Mouse (Mus musculus) heart, postnatal 0 days (tissue): ENCODE measurements at regions not wholly inside any gene's neighbourhood (a gene's known extent, or its start where the extent isn't known, plus 50 kb on each side); places are given as distances from the start of the nearest gene placed in this dataset.

Experiments
- ATAC-seq: fragments of 200-750 bp; cut with Nextera tagmentation; 2 replicates; pipeline ENCODE4 v1.8.0; 2017; ENCODE audit warnings: low read depth, moderate number of reproducible peaks, moderate library complexity; ENCODE audit not compliant: insufficient read depth
- DNase-seq: peaks from one replicate; pipeline ENCODE4 v3.0.0-alpha.2; 2016; ENCODE audit warnings: low spot score
- H3K27ac ChIP-seq: fragments of 300-500 bp; sonication (generic); 2 replicates; pipeline ENCODE4 v1.5.1; 2014; ENCODE audit warnings: low read depth, mild to moderate bottlenecking
- H3K27me3 ChIP-seq: fragments of 300-500 bp; sonication (generic); 2 replicates; pipeline ENCODE4 v1.6.1; 2014; ENCODE audit warnings: low read length, mixed read lengths; ENCODE audit not compliant: control insufficient read depth, insufficient read depth
- H3K36me3 ChIP-seq: fragments of 300-500 bp; sonication (generic); replicated peaks from 2 replicates; pipeline ENCODE4 v1.6.1; 2014; ENCODE audit warnings: low read length, mixed read lengths; ENCODE audit not compliant: control insufficient read depth, insufficient read depth
- H3K4me1 ChIP-seq: fragments of 300-500 bp; sonication (generic); 2 replicates; pipeline ENCODE4 v1.6.1; 2014; ENCODE audit warnings: antibody characterized with exemption; ENCODE audit not compliant: control insufficient read depth, insufficient read depth
- H3K4me2 ChIP-seq: fragments of 300-500 bp; sonication (generic); 2 replicates; pipeline ENCODE4 v1.6.1; 2014; ENCODE audit warnings: low read depth, mild to moderate bottlenecking, low read length, moderate library complexity
- H3K4me3 ChIP-seq: fragments of 300-500 bp; sonication (generic); 2 replicates; pipeline ENCODE4 v1.5.1; 2014; ENCODE audit warnings: low read depth, low read length
- H3K9ac ChIP-seq: fragments of 300-500 bp; sonication (generic); replicated peaks from 2 replicates; pipeline ENCODE4 v1.6.1; 2014; ENCODE audit warnings: low read depth, low read length, mixed read lengths
- H3K9me3 ChIP-seq: fragments of 300-500 bp; sonication (generic); replicated peaks from 2 replicates; pipeline ENCODE4 v1.6.1; 2016; ENCODE audit warnings: low read length; ENCODE audit not compliant: control insufficient read depth
- CTCF ChIP-seq: IDR thresholded peaks from 2 replicates; pipeline ENCODE4 v1.5.1; 2016; ENCODE audit warnings: antibody characterized with exemption, control low read depth, low read depth
- EP300 ChIP-seq: IDR thresholded peaks from 2 replicates; pipeline ENCODE4 v1.6.1; 2016; ENCODE audit warnings: antibody characterized with exemption, low read depth
- WGBS: fragments of 180-500 bp; shearing (Covaris S2); extraction: QIAGEN DNeasy Blood & Tissue Kit; methylation state at CpG from one replicate; pipeline ENCODE4 v1.1.7; 2014; 5-methylcytosine and 5-hydroxymethylcytosine counted together

- no peak for ATAC-seq
- H3K27ac ChIP-seq, result no peak overlapping the region
- H3K9ac ChIP-seq, result no peak overlapping the region
- H3K4me2 ChIP-seq, result no peak overlapping the region
- no peaks in the 10 kb centered on the region for H3K36me3 ChIP-seq
- H3K27me3 ChIP-seq, result no peaks in the 10 kb centered on the region
- no peaks in the 10 kb centered on the region for H3K9me3 ChIP-seq
- whole genome bisulfite sequencing, result 64% methylated on average over 8 of the region's 8 CpGs
- H3K4me1 ChIP-seq, result peaks cover 19% of the 10 kb centered on the region
- TF ChIP-seq EP300, result no peak
- peak; percentile 48 for TF ChIP-seq CTCF
- no peak for DNase-seq
- no peak overlapping the region for H3K4me3 ChIP-seq
Observed at GRCm38 (mm10) chr1:60823006-60823665, 63.7 kb upstream of the Ctla4 start.

GRCm38 (mm10) chr1:60824218-60825125 lies 62.3 kb upstream of the Ctla4 start:
- H3K9ac ChIP-seq, result no peak overlapping the region
- 53% methylated on average over 5 of the region's 5 CpGs for WGBS
- no peaks in the 10 kb centered on the region for H3K36me3 ChIP-seq
- no peak for TF ChIP-seq CTCF
- no peak for TF ChIP-seq EP300
- H3K4me2 ChIP-seq, result no peak overlapping the region
- DNase-seq (no peak), ATAC-seq (no peak)
- peak overlapping the region; percentile 60 for H3K27ac ChIP-seq
- no peaks in the 10 kb centered on the region for H3K27me3 ChIP-seq
- no peaks in the 10 kb centered on the region for H3K9me3 ChIP-seq
- peaks cover 19% of the 10 kb centered on the region for H3K4me1 ChIP-seq
- H3K4me3 ChIP-seq, result no peak overlapping the region

GRCm38 (mm10) chr1:60825256-60826186 lies 61.3 kb upstream of the Ctla4 start:
- 54% methylated on average over 9 of the region's 9 CpGs for WGBS
- peak; percentile 66 for DNase-seq

GRCm38 (mm10) chr1:60826981-60827380 lies 59.8 kb upstream of the Ctla4 start:
- Histone ChIP-seq H3K27me3 (no peaks in the 10 kb centered on the region), H3K4me1 (peaks cover 16% of the 10 kb centered on the region), H3K9ac (no peak overlapping the region), H3K4me2 (no peak overlapping the region), H3K27ac (no peak overlapping the region), H3K36me3 (no peaks in the 10 kb centered on the region), H3K4me3 (no peak overlapping the region), H3K9me3 (no peaks in the 10 kb centered on the region)
- ATAC-seq (no peak), DNase-seq (no peak)
- TF ChIP-seq EP300 (no peak), CTCF (no peak)

More at GRCm38 (mm10) chr1:60825256-60826186, 61.3 kb upstream of the Ctla4 start:
- H3K27me3 ChIP-seq, result no peaks in the 10 kb centered on the region
- no peaks in the 10 kb centered on the region for H3K36me3 ChIP-seq
- TF ChIP-seq CTCF (no peak), EP300 (no peak)
- peaks cover 24% of the 10 kb centered on the region for H3K4me1 ChIP-seq
- H3K9ac ChIP-seq, result no peak overlapping the region
- no peaks in the 10 kb centered on the region for H3K9me3 ChIP-seq
- H3K27ac ChIP-seq, result peak overlapping the region; percentile 60
- peak; percentile 51; the same call in 1 of the 2 replicates for ATAC-seq
- H3K4me2 ChIP-seq, result no peak overlapping the region
- no peak overlapping the region for H3K4me3 ChIP-seq

GRCm38 (mm10) chr1:60828152-60828551 lies 58.6 kb upstream of the Ctla4 start:
- H3K4me2 ChIP-seq, result no peak overlapping the region
- WGBS, result 89% methylated on average over 6 of the region's 6 CpGs
- no peaks in the 10 kb centered on the region for H3K36me3 ChIP-seq
- TF ChIP-seq CTCF, result no peak
- TF ChIP-seq EP300, result no peak
- H3K9me3 ChIP-seq, result no peaks in the 10 kb centered on the region
- H3K27ac ChIP-seq, result no peak overlapping the region
- peaks cover 16% of the 10 kb centered on the region for H3K4me1 ChIP-seq
- no peak for ATAC-seq
- no peak for DNase-seq
- H3K9ac ChIP-seq, result no peak overlapping the region
- H3K4me3 ChIP-seq, result no peak overlapping the region
- H3K27me3 ChIP-seq, result no peaks in the 10 kb centered on the region
